Mouse (Mus musculus): ENCODE measurements around the gene Ass1. TPM values are rescaled to one million over a fixed set of nuclear protein-coding genes. Genes with fewer than 3 reads are reported as not detected.
A peak's percentile ranks its signal among the peaks of the same experiment; 100 is the strongest.

Ass1 gene
- polyA plus RNA-seq, 1 experiment from 2014 or later: 7.3 TPM

DNA sequence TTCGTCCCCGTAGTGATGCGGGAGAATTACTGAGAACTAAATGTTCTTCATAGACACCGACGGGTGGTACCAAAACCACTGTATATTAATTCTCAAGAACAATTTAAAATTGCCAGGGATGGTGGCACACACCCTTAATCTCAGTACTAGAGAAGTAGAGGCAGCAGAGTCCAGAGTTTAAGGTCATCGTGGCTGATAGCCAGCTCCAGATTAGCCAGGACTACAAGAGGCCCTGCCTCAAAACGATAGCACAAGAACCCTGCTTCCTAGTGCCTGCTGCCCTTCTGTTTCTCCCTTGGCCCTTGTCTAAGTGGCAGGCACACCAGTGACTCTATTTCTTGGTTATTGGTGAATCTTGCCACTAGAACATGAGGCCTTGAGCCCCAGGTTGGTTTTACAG lies 9.1 kb upstream of the Ass1 start:
- no peak for DNase-seq (ENCODE audit: extremely low spot score, low spot score)
- Histone ChIP-seq H3K27ac (no peak overlapping the region), H3K36me3 (replicated peaks) (no peaks in the 10 kb centered on the region), H3K9me3 (no peaks in the 10 kb centered on the region), H3K27me3 (ENCODE audit: poor library complexity, severe bottlenecking) (peaks cover 93% of the 10 kb centered on the region), H3K4me3 (no peak overlapping the region), H3K4me1 (peaks cover 18% of the 10 kb centered on the region)
- 80% methylated on average over 7 of the region's 7 CpGs for WGBS

DNA sequence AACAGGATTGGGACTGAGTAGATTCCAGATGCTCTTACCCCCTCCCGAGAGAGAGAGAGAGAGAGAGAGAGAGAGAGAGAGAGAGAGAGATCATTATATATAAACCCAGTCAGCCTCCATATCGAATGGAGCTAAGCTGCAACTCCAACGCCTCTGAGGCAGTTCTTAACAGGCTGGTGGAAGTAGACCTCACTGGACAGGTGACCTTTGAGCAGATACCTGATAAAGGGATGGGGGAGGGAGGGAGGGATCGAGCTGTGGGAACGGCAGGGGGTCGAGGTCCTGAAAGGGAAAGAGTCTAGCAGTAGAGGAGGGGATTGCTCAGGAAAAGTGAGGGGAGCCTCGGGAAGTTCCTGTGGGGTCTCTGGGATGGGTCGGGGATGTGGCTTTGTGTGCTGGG lies 8.0 kb upstream of the Ass1 start:
- no peak for DNase-seq (ENCODE audit: extremely low spot score, low spot score)
- H3K36me3 ChIP-seq (replicated peaks): no peaks in the 10 kb centered on the region
- no peak overlapping the region for H3K27ac ChIP-seq
- H3K4me1 ChIP-seq: peaks cover 18% of the 10 kb centered on the region
- H3K9me3 ChIP-seq: no peaks in the 10 kb centered on the region
- WGBS: 42% methylated on average over 8 of the region's 8 CpGs
- H3K4me3 ChIP-seq: no peak overlapping the region
- peaks cover 85% of the 10 kb centered on the region for H3K27me3 ChIP-seq (ENCODE audit: poor library complexity, severe bottlenecking)

DNA sequence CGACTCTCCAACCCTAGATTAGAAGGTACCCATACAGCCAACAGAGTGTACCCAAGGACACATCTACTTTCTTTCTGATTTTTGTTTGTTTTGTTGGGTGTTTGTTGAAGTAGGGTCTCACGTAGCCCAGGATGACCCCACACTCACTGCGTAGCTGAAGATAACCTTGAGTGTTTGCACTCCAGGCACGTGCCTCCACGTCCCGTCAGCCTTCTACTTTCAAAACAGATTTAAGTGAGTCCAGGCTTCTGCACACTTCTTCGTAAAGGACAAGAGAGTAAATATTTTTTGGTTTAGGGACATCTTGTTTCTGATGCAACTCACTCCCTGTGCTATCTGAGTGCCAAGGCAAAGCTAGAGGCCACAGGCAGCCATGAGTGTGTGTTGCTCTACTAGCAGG lies 6.8 kb upstream of the Ass1 start:
- no peaks in the 10 kb centered on the region for H3K9me3 ChIP-seq
- no peak overlapping the region for H3K27ac ChIP-seq
- H3K4me3 ChIP-seq: no peak overlapping the region
- no peak for DNase-seq (ENCODE audit: extremely low spot score, low spot score)
- no peaks in the 10 kb centered on the region for H3K36me3 ChIP-seq (replicated peaks)
- H3K4me1 ChIP-seq: peaks cover 18% of the 10 kb centered on the region
- peaks cover 84% of the 10 kb centered on the region for H3K27me3 ChIP-seq (ENCODE audit: poor library complexity, severe bottlenecking)
- WGBS: 88% methylated on average over 7 of the region's 7 CpGs

DNA sequence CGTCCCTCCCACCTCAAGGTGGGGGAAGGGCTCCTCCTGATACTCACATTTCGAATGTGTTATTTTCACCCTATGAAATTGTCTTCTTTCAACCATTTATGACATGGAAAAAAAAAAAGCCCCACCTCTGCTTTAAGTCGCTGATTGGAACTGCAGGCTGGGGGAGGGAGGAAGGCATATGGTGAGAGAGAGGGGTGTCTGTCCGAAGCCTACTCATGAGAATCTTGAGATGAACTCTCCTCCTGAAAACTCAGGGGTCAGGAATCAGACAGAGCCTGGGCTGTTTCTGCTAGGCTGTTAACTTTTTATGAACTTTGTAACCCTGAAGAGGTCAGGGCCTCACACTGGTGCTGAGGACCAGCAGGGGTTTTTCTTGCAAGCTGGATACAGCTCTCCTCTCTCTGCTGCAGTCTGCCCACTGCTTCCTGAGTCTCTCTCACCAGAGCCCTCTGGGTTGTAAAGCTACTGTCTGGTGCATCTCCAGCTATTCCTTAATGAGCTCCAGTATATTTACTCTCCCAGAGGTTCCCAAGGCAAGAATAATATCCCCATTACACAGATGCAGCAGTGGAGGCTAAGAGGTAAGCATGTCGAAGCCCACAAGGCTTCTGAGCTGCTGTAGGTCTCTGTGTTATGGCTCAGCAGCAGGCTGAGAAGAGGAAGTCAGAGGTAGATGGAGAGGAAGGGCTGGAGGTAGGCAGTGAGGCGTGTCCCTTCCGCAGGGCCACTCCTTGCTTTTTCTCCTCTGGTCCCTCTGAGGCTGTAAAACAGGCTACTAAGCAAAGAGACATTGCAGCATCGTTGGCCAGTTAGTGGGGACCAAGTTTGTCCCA lies 6.1 kb upstream of the Ass1 start:
- no peaks in the 10 kb centered on the region for H3K36me3 ChIP-seq (replicated peaks)

DNA sequence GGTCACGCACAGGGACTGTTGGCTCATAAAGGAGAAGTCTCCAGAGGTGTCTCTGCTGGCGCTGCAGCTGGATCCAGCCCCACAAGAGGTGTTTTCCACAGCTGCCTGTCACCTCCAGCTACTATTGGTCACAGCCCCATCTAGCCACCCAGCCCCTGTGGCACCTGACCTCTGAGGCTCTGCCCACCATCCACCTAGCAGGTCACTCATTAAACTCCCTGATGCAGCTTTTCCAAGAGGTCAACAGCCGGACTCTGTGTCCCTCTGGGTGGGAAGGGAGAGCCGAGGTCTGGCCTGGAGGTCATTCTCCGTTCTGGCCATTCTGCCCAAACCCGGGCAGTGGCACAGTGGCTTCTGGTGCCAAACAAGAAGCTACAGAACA lies 5.5 kb upstream of the Ass1 start:
- Histone ChIP-seq H3K27me3 (ENCODE audit: poor library complexity, severe bottlenecking) (peaks cover 84% of the 10 kb centered on the region), H3K4me3 (no peak overlapping the region), H3K9me3 (no peaks in the 10 kb centered on the region), H3K36me3 (replicated peaks) (no peaks in the 10 kb centered on the region), H3K4me1 (peaks cover 20% of the 10 kb centered on the region), H3K27ac (no peak overlapping the region)
- WGBS: 85% methylated on average over 6 of the region's 6 CpGs
- no peak for DNase-seq (ENCODE audit: extremely low spot score, low spot score)

More for the DNA sequence above, 6.1 kb upstream of the Ass1 start:
- H3K27me3 ChIP-seq (ENCODE audit: poor library complexity, severe bottlenecking): peaks cover 84% of the 10 kb centered on the region
- H3K4me3 ChIP-seq: no peak overlapping the region
- no peak overlapping the region for H3K27ac ChIP-seq
- no peak for DNase-seq (ENCODE audit: extremely low spot score, low spot score)
- H3K9me3 ChIP-seq: no peaks in the 10 kb centered on the region
- peaks cover 18% of the 10 kb centered on the region for H3K4me1 ChIP-seq
- 61% methylated on average over 8 of the region's 8 CpGs for WGBS

DNA sequence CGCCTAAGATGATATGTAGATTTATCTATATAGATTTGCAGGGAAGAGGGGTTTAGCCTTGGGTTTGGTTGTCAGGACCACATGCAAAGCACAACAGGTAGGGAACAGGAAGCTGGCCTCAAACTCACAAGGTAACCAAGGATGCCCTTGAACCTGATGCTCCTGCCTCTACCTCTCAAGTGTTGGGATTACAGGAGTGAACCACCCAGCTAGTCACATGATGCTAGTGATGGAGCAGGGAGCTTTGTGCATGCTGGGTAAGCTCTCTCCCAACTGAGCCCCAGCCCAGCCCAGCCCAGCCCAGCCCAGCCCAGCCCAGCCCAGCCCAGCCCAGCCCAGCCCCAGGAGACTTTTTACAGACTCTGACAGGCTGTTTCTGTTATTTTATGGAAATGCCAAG lies 2.5 kb upstream of the Ass1 start:
- Histone ChIP-seq H3K27ac (no peak overlapping the region), H3K36me3 (replicated peaks) (no peaks in the 10 kb centered on the region), H3K4me3 (no peak overlapping the region), H3K9me3 (no peaks in the 10 kb centered on the region), H3K27me3 (ENCODE audit: poor library complexity, severe bottlenecking) (peaks cover 84% of the 10 kb centered on the region), H3K4me1 (peaks cover 26% of the 10 kb centered on the region)
- no peak for DNase-seq (ENCODE audit: extremely low spot score, low spot score)
- 70% methylated on average over 1 of the region's 1 CpGs for WGBS

DNA sequence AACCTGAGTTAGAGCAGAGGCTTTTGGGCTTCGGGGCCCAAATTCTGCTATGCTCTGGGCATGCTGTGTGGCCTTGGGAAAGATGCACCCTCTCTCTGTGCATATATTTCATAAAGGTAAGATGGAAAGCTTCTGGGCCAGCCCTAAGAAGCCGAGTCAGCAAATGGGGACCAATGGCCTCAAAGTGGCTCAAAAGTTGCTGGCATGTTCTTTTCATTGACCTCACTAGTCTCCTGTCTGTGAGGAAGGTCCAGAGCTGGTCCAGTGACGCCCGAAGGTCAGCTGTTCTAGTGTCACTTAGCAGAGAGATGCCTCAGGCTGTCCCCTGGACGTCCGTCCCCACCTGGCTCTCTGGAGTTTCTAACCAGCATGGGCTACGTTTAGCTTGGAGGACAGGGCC lies 1.1 kb upstream of the Ass1 start:
- Histone ChIP-seq H3K9me3 (no peaks in the 10 kb centered on the region), H3K27me3 (ENCODE audit: poor library complexity, severe bottlenecking) (peaks cover 79% of the 10 kb centered on the region), H3K36me3 (replicated peaks) (no peaks in the 10 kb centered on the region), H3K27ac (no peak overlapping the region), H3K4me1 (peaks cover 26% of the 10 kb centered on the region), H3K4me3 (no peak overlapping the region)
- DNase-seq (ENCODE audit: extremely low spot score, low spot score): no peak
- WGBS: 72% methylated on average over 7 of the region's 7 CpGs

DNA sequence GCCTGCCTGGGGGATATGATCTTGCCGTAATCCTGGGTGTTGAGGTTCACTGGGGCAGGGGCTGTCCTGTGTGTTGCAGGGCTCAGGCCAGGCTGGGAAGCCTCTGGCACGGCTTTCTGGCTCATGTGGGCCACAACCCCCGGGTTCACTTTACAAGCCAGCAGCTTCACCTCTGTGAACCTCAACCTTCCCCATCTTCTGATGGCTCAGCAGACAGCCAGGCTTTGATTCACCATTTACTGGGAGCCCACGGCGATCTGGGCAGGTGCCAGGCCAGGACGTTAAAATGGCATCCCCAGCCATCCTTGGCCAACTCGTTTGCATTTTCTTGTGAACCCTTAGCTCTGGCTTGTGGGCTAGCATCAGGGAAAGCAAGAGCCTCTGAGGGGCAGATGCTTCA lies 527 bp upstream of the Ass1 start:
- Histone ChIP-seq H3K36me3 (replicated peaks) (no peaks in the 10 kb centered on the region), H3K9me3 (no peaks in the 10 kb centered on the region; the same call in 1 of the 2 replicates), H3K27me3 (ENCODE audit: poor library complexity, severe bottlenecking) (peaks cover 73% of the 10 kb centered on the region), H3K4me1 (peaks cover 22% of the 10 kb centered on the region), H3K4me3 (peak overlapping the region; percentile 54), H3K27ac (no peak overlapping the region; the same call in 1 of the 2 replicates)
- DNase-seq (ENCODE audit: extremely low spot score, low spot score): no peak
- WGBS: 27% methylated on average over 7 of the region's 7 CpGs

DNA sequence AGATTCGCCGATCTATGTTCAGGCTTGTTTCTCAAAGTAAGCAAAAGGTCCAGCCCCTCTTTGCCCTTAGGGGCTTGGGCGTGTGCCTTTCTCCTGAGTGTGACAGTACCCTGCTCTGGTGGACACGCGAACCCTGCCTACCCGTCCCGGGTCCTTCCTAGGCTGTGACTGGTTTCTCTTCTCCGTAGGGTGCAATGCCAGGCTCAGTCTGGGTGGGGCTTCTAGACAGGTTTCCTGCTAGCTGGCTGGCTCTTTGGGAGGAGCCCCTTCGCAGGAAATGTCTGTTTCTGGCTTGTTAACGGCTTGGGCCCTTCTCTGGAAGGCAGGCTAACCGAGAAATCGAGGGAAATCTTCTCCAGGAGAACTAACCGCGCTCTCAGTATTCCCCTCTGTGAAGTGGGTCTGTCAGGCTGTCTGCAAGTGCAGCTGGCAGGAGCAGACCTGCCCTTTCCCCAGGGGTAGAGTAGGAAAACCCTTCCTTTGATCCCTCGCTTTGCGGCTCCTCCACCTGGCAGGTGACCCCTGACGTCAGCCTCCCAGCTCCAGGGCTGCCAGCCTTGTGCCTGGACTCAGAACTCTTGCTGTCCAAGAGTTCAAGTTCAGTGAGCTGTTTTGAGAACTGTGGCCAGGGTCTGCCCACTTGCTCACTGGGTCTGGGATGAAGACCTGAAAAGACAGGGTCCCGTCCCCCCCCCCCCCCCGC lies 827 bp downstream of the Ass1 start:
- Histone ChIP-seq H3K4me1 (peaks cover 28% of the 10 kb centered on the region), H3K36me3 (replicated peaks) (no peaks in the 10 kb centered on the region), H3K27ac (no peak overlapping the region), H3K9me3 (no peaks in the 10 kb centered on the region; the same call in 1 of the 2 replicates), H3K27me3 (ENCODE audit: poor library complexity, severe bottlenecking) (peaks cover 65% of the 10 kb centered on the region), H3K4me3 (peak overlapping the region; percentile 54)
- no peak for DNase-seq (ENCODE audit: extremely low spot score, low spot score)
- 9% methylated on average over 17 of the region's 19 CpGs for WGBS

DNA sequence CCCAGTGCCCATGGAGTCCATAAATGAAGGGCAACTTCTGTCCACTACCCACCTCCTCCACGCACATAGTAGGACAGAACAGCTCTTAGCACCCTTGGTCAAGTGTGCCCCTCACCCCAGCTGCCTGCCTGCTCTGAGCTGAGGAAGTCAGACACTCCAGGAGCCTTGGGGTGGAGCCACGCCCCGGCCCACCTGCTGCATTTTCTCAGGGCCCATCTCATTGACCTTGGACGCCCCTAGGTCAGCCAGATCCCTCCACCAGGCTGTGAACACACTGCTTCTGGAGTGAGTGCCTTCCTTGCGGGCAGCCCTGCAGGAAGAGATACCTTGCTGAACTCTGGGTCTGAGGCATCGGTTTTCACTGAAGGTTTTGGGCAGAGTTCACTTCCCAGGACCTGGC lies 1.6 kb downstream of the Ass1 start:
- 57% methylated on average over 6 of the region's 6 CpGs for WGBS
- H3K9me3 ChIP-seq: no peaks in the 10 kb centered on the region; the same call in 1 of the 2 replicates
- peaks cover 65% of the 10 kb centered on the region for H3K27me3 ChIP-seq (ENCODE audit: poor library complexity, severe bottlenecking)
- no peak overlapping the region for H3K4me3 ChIP-seq
- peaks cover 34% of the 10 kb centered on the region for H3K4me1 ChIP-seq
- no peak for DNase-seq (ENCODE audit: extremely low spot score, low spot score)
- H3K27ac ChIP-seq: no peak overlapping the region
- no peaks in the 10 kb centered on the region for H3K36me3 ChIP-seq (replicated peaks)

DNA sequence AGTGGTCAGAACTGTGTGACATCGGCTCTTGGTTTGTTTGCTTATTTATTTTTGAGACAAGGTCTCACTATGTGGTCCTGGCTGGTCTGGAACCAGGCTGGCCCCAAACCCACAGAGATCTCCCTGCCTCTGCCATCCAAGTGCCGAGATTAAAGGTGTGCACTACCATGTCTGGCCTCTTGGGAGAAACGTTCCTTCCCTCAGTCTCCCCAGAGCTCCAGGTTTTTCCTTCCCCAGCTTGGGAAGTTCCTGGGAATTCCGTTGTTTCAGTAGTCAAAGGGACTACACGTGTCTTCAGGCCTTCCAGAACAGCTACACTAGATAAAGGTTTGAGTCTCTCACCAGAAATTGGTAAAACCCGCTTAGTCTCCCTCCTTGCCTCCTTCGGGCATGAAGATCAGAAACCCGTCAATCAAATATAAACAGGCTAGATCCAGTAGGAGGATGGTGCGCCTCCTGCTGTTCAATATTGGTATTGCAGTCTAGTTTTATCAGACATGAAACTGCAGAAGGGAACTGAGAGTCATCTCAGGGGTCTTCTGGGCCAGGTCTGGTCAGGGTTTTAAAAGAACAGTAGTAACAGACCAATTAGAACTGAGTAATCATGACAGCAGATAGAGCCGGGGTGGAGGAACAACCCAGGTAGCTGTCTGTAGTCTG lies 2.5 kb downstream of the Ass1 start:
- DNase-seq (ENCODE audit: extremely low spot score, low spot score): no peak
- H3K27ac ChIP-seq: no peak overlapping the region
- no peaks in the 10 kb centered on the region; the same call in 1 of the 2 replicates for H3K9me3 ChIP-seq
- H3K4me3 ChIP-seq: no peak overlapping the region
- H3K27me3 ChIP-seq (ENCODE audit: poor library complexity, severe bottlenecking): peaks cover 61% of the 10 kb centered on the region
- 53% methylated on average over 10 of the region's 10 CpGs for WGBS
- H3K36me3 ChIP-seq (replicated peaks): no peaks in the 10 kb centered on the region
- H3K4me1 ChIP-seq: peaks cover 37% of the 10 kb centered on the region

DNA sequence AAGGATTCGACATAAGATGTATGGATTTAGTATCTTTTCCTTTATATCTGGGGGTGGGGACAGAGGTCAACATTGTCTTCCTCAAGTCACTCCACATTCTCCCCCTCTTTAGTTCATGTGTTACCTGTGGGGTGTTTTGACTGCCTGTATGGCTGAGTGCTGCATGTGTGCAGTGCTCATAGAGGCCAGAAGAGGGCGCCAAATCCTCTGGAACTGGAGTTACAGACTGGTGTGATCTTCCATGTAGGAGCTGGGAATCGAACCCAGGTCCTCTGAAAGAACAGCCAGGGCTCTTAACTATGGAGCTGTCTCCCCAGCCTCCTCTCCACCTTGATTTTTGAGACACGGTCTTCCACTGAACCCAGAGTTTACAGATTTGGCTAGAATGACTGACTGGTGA lies 3.9 kb downstream of the Ass1 start:
- DNase-seq (ENCODE audit: extremely low spot score, low spot score): no peak
- Histone ChIP-seq H3K36me3 (replicated peaks) (no peaks in the 10 kb centered on the region), H3K4me1 (peaks cover 41% of the 10 kb centered on the region), H3K27me3 (ENCODE audit: poor library complexity, severe bottlenecking) (peaks cover 55% of the 10 kb centered on the region), H3K27ac (no peak overlapping the region), H3K4me3 (no peak overlapping the region), H3K9me3 (no peaks in the 10 kb centered on the region; the same call in 1 of the 2 replicates)
- WGBS: 68% methylated on average over 4 of the region's 4 CpGs

DNA sequence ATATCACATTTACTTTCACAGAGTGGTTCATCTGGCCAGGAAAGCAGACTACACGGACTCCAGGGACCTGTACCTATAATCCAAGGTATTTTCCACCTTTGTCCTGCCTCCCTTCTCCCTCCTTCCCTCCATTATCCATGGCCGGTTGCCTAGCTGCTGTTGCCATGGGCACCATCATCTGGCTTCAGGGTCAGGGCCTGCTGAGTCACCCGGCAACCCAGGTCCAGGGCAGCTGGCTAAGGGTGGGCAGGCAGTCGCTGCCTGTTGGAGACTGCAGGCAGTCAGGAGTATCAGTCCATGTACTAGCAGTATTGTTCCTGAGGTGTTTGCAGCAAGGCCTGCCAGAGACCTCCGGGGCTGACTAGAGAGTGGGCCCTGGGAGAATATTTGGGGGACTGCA lies 4.7 kb downstream of the Ass1 start:
- Histone ChIP-seq H3K27me3 (ENCODE audit: poor library complexity, severe bottlenecking) (peaks cover 55% of the 10 kb centered on the region), H3K36me3 (replicated peaks) (no peaks in the 10 kb centered on the region), H3K27ac (no peak overlapping the region; the same call in 1 of the 2 replicates), H3K9me3 (no peaks in the 10 kb centered on the region; the same call in 1 of the 2 replicates), H3K4me3 (no peak overlapping the region), H3K4me1 (peaks cover 36% of the 10 kb centered on the region)
- DNase-seq (ENCODE audit: extremely low spot score, low spot score): no peak
- 67% methylated on average over 5 of the region's 5 CpGs for WGBS
